In genomic region chr6:94699173-94699987, GRCm38 (mm10) we compare ENCODE assay signal across 8 mouse cellular contexts. TPM values are rescaled to one million over a fixed set of nuclear protein-coding genes. Genes with fewer than 3 reads are reported as not detected.
DNase-seq lines count a peak whose midpoint lies in the region; ATAC-seq lines count a peak whose summit lies in the region.

No protein-coding gene starts in this region.

- peak; percentile 63 for DNase-seq in embryo, embryonic 10 days (ENCODE audit: low spot score)
- DNase-seq in embryo, embryonic 9.5 days (ENCODE audit: extremely low spot score), result no peak
- peak; percentile 74 for DNase-seq in adrenal gland, adult 2 months
- DNase-seq in heart, postnatal 14 days, result peak; percentile 56 to 60
- DNase-seq in left cerebral cortex, postnatal 36 days (ENCODE audit: low spot score in 2 of 2), result peak; percentile 22 to 67
- peak; percentile 79 for DNase-seq in midbrain, embryonic 14.5 days

- under 1% methylated on average over 84 of the region's 95 CpGs for WGBS in midbrain, embryonic 14.5 days
- WGBS in stomach, embryonic 16.5 days, result under 1% methylated on average over 88 of the region's 95 CpGs

- H3K9me3 ChIP-seq in midbrain, embryonic 14.5 days (ENCODE audit: control insufficient read depth, low read length), result no peaks in the 10 kb centered on the region
- no peaks in the 10 kb centered on the region for H3K9me3 ChIP-seq in stomach, embryonic 16.5 days (replicated peaks; ENCODE audit: control insufficient read depth, low read length)

- peaks cover 33% of the 10 kb centered on the region for H3K4me1 ChIP-seq in midbrain, embryonic 14.5 days (ENCODE audit: control insufficient read depth, insufficient read depth, low read length)
- peaks cover 38% of the 10 kb centered on the region for H3K4me1 ChIP-seq in stomach, embryonic 16.5 days (ENCODE audit: control insufficient read depth, insufficient read depth, low read length)

- H3K4me2 ChIP-seq in midbrain, embryonic 14.5 days (ENCODE audit: low read length), result peak overlapping the region; percentile 81
- H3K4me2 ChIP-seq in stomach, embryonic 16.5 days (ENCODE audit: low read depth, low read length), result peak overlapping the region; percentile 71

- peak overlapping the region; percentile 84 for H3K9ac ChIP-seq in midbrain, embryonic 14.5 days (replicated peaks; ENCODE audit: low read length)
- peak overlapping the region; percentile 97 for H3K9ac ChIP-seq in stomach, embryonic 16.5 days (ENCODE audit: low read length)

- ATAC-seq in erythroblast, adult 5-6 weeks (replicated peaks; ENCODE audit: low FRiP score, poor library complexity, severe bottlenecking), result peak; percentile 37; the same call in 1 of the 2 replicates
- peak; percentile 49 for ATAC-seq in midbrain, embryonic 14.5 days (ENCODE audit: low FRiP score, low TSS enrichment)
- ATAC-seq in stomach, embryonic 16.5 days (ENCODE audit: insufficient read depth, low FRiP score), result peak; percentile 31

- intact Hi-C loops in heart, postnatal 14 days (cut with DNase I), result loop anchor here (5.0 kb wide), 3 partner anchors 37 to 77 kb away; no protein-coding TSS in a partner anchor
- intact Hi-C loops in left cerebral cortex, postnatal 36 days (cut with DNase I), result loop anchor here (5.0 to 10.0 kb wide), 3 partner anchors 42 to 265 kb away; no protein-coding TSS in a partner anchor

- H3K27ac ChIP-seq in midbrain, embryonic 14.5 days (replicated peaks; ENCODE audit: low read depth, low read length), result peak overlapping the region; percentile 87
- H3K27ac ChIP-seq in stomach, embryonic 16.5 days (ENCODE audit: low read length), result peak overlapping the region; percentile 93

- no peaks in the 10 kb centered on the region for H3K36me3 ChIP-seq in midbrain, embryonic 14.5 days (ENCODE audit: control insufficient read depth, insufficient read depth, low read length)
- no peaks in the 10 kb centered on the region for H3K36me3 ChIP-seq in stomach, embryonic 16.5 days (ENCODE audit: control insufficient read depth, insufficient read depth, low read length)

- no peaks in the 10 kb centered on the region for H3K27me3 ChIP-seq in midbrain, embryonic 14.5 days (ENCODE audit: control insufficient read depth, insufficient read depth, low read length)
- no peaks in the 10 kb centered on the region for H3K27me3 ChIP-seq in stomach, embryonic 16.5 days (ENCODE audit: control insufficient read depth, insufficient read depth, low read length)

- H3K4me3 ChIP-seq in midbrain, embryonic 14.5 days (replicated peaks; ENCODE audit: low read depth, low read length), result peak overlapping the region; percentile 86
- peak overlapping the region; percentile 88 for H3K4me3 ChIP-seq in stomach, embryonic 16.5 days (replicated peaks; ENCODE audit: low read length)

RNA-seq across cellular contexts. Expression of gene Lrig1, which starts 0.6 kb away (rescaled TPM):
- 10 to 100 TPM in 1 of 2 experiments, 1 to 10 TPM in 1; 7.7 to 17.6 TPM for total RNA-seq in adrenal gland, adult 2 months (2021)
- 11.0 and 12.4 TPM in 2 replicates for polyA plus RNA-seq in adrenal gland, adult 2 months (2012; rRNA removed)
- 1.2 and 2.5 TPM in 2 replicates for total RNA-seq in erythroblast, adult 5-6 weeks (2015; ENCODE audit: low replicate concordance)
- 1.3 and 2.5 TPM in 2 replicates for total RNA-seq in erythroblast, adult 5-6 weeks (2017; ENCODE audit: low replicate concordance)
- total RNA-seq in heart, postnatal 14 days (2021), result 10 to 100 TPM; 37.8 to 38.6 TPM
- total RNA-seq in left cerebral cortex, postnatal 36 days (2021), result 10 to 100 TPM; 27.2 to 27.7 TPM
- polyA plus RNA-seq in midbrain, embryonic 14.5 days (2014; fragmentation: Nextera tagmentation; extraction: Ambion mirVana), result 17.1 and 18.7 TPM in 2 replicates
- polyA plus RNA-seq in stomach, embryonic 16.5 days (2015; fragmentation: Nextera tagmentation; extraction: Ambion mirVana), result 18.3 and 24.0 TPM in 2 replicates
